Mouse (Mus musculus) midbrain, embryonic 12.5 days (tissue): ENCODE measurements around the gene Sema6d. TPM values are rescaled to one million over a fixed set of nuclear protein-coding genes. Genes with fewer than 3 reads are reported as not detected.

Experiments used
- ATAC-seq: fragments of 200-750 bp; cut with Nextera tagmentation; 2 replicates; pipeline ENCODE4 v1.8.0; 2017; ENCODE audit warnings: low read depth, moderate TSS enrichment, moderate library complexity; ENCODE audit not compliant: low FRiP score
- H3K27ac ChIP-seq: fragments of 300-500 bp; sonication (generic); replicated peaks from 2 replicates; pipeline ENCODE4 v1.5.1; 2016; ENCODE audit warnings: mild to moderate bottlenecking
- H3K27me3 ChIP-seq: fragments of 300-500 bp; sonication (generic); 2 replicates; pipeline ENCODE4 v1.6.1; 2016; ENCODE audit warnings: mild to moderate bottlenecking
- H3K36me3 ChIP-seq: fragments of 300-500 bp; sonication (generic); 2 replicates; pipeline ENCODE4 v1.6.1; 2016
- H3K4me1 ChIP-seq: fragments of 300-500 bp; sonication (generic); 2 replicates; pipeline ENCODE4 v1.6.1; 2016
- H3K4me2 ChIP-seq: fragments of 300-500 bp; sonication (generic); replicated peaks from 2 replicates; pipeline ENCODE4 v1.6.1; 2016; ENCODE audit warnings: mild to moderate bottlenecking, moderate library complexity
- H3K4me3 ChIP-seq: fragments of 300-500 bp; sonication (generic); 2 replicates; pipeline ENCODE4 v1.5.1; 2016; ENCODE audit warnings: mild to moderate bottlenecking
- H3K9ac ChIP-seq: fragments of 300-500 bp; sonication (generic); replicated peaks from 2 replicates; pipeline ENCODE4 v1.6.1; 2016; ENCODE audit warnings: mild to moderate bottlenecking, moderate library complexity
- H3K9me3 ChIP-seq: fragments of 300-500 bp; sonication (generic); 2 replicates; pipeline ENCODE4 v1.6.1; 2016; ENCODE audit warnings: mild to moderate bottlenecking
- WGBS: fragments of 180-500 bp; shearing (Covaris S2); methylation state at CpG from one replicate; pipeline ENCODE4 v1.1.7; 2016; 5-methylcytosine and 5-hydroxymethylcytosine counted together
- polyA plus RNA-seq: library from polyadenylated mRNA; unstranded; fragments of >200 nt; fragmentation: Nextera tagmentation; extraction: Ambion mirVana; gene quantifications from 2 replicates; pipeline ENCODE4 v1.2.1, GENCODE M21; 2016

Gene Sema6d
- polyA plus RNA-seq, 1 experiment from 2014 or later, result 17.5 TPM

DNA sequence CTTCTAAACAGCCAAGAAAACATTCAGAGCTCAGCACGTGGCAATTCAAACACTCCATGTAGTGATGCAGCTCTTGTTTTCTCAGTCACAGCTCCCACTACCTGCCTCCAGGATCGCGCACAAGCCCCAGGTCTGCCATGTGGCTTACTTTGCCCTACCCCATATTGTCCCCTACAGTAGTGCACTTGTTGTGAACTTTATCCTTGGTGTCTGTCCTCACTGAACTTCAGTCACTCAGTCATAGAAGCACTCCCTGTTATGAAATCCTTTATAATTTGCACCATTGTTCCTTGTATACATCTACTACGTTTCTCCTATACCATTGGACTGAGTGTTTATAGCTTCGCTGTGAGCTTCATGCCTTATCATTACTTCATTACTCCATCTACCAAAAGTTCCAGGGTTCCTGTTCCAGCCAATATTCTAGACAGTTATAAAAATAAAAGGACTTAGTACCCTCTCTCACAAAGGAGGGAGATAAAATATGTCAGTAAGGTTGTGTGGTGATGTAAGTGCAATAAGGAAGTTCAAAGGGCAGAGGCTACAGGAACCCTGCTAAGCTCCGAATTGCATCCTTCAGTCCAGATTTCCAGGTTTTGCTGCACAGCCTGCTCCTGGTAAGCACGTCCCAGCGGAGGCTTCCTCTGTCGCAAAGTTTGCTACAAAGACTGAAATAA, 512.1 kb downstream of the Sema6d start:
- no peaks in the 10 kb centered on the region for H3K9me3 ChIP-seq
- no peak overlapping the region for H3K27ac ChIP-seq
- WGBS, result 76% methylated on average over 9 of the region's 9 CpGs
- ATAC-seq, result no peak
- H3K4me3 ChIP-seq, result no peak overlapping the region
- H3K4me1 ChIP-seq, result no peaks in the 10 kb centered on the region
- H3K9ac ChIP-seq, result no peak overlapping the region
- no peak overlapping the region for H3K4me2 ChIP-seq
- H3K27me3 ChIP-seq, result peaks cover 7% of the 10 kb centered on the region; the same call in 1 of the 2 replicates
- H3K36me3 ChIP-seq, result no peaks in the 10 kb centered on the region

DNA sequence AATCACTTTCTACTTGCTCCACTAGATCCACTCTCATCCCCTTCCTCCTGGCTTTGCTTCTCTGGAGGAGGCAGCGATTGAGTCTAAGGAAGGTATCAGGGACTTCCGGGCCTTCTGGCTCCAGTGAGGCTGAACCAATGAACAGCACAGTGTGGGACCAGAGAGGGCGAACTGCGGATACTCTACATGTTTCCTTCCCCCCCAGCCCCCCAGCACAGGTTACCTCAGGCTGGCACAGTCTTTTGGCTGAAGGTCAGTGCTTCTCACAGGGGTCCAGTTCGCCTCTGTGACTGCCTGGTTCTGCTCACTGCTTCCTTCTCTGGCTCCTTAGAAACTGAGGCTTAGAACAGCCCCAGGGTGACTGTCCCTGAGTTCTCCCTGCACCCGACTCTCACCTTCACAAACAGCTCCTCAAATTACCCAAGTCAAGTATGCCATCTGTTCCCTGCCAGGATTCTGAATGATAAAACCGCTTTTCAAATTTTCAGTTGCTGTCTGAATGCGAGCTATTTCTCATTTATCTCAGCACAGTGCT, 512.7 kb downstream of the Sema6d start:
- Histone ChIP-seq H3K9ac (no peak overlapping the region), H3K4me3 (no peak overlapping the region), H3K27ac (no peak overlapping the region), H3K4me2 (no peak overlapping the region), H3K36me3 (no peaks in the 10 kb centered on the region), H3K4me1 (no peaks in the 10 kb centered on the region), H3K9me3 (no peaks in the 10 kb centered on the region), H3K27me3 (peaks cover 10% of the 10 kb centered on the region)
- no peak for ATAC-seq
- WGBS, result 60% methylated on average over 8 of the region's 8 CpGs

DNA sequence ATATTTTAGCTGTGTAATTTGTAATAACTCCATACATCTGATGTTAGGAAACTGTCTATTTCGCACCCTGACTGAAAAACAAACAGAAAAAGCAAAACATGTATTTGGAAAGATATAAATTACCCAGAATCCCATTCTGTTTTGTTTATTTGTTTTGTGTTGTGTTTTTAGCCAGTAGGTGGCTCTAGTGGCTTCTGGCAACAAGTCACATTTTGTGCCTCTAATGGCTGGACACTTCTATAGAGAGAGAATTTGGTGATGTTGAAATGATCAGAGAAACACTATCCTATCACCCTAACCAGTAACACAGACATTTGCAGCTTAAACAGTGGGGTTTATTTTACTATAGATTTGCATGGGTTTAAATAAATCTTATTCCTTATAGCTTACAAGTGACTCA, 515.6 kb downstream of the Sema6d start:
- Histone ChIP-seq H3K4me3 (no peak overlapping the region), H3K9me3 (no peaks in the 10 kb centered on the region), H3K27me3 (peaks cover 26% of the 10 kb centered on the region), H3K36me3 (no peaks in the 10 kb centered on the region), H3K4me1 (no peaks in the 10 kb centered on the region; the same call in 1 of the 2 replicates), H3K4me2 (no peak overlapping the region), H3K27ac (no peak overlapping the region), H3K9ac (no peak overlapping the region)
- 84% methylated on average over 1 of the region's 1 CpGs for WGBS
- no peak for ATAC-seq

DNA sequence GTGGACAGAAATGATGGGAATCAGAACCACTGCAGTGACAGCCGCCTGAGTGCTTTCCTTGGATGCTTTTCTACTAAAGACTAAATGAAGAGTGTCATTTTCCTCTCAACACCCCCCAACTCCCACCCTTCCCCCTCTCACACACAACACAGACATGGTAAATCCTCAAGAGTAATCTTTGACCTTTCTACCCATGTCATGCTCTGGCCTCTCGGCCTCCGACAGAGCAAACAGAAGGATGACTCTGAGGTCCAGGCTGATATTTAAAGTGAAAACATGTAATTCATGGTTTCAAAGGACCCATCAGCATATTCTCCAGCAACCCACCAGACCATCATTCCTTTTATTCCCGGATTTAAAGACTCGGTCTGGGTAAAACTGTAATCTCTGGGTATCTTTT, 518.2 kb downstream of the Sema6d start:
- no peaks in the 10 kb centered on the region for H3K36me3 ChIP-seq
- H3K9me3 ChIP-seq, result no peaks in the 10 kb centered on the region
- H3K4me3 ChIP-seq, result no peak overlapping the region
- ATAC-seq, result no peak
- no peak overlapping the region for H3K27ac ChIP-seq
- 27% methylated on average over 5 of the region's 5 CpGs for WGBS
- H3K4me1 ChIP-seq, result peaks cover 12% of the 10 kb centered on the region
- peaks cover 31% of the 10 kb centered on the region for H3K27me3 ChIP-seq
- no peak overlapping the region for H3K4me2 ChIP-seq
- no peak overlapping the region for H3K9ac ChIP-seq

DNA sequence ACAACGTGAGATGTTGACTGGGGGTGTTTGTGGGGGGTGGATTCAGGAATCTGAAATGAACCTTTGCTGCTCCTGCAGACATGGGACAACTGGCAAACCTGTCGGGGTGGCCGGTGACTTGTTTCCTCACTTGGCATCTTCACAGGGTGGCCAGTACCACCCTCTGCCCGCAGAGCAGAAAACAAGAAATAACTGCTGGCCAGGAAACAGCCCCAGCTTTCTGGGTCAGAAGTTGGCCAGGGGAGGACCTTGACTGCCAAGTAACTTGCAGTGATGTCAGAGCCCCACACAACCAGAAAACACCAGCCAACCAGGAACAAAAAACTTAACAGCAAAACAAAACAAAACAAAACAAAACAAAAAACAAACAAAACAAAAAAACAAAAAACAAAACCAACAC, 518.8 kb downstream of the Sema6d start:
- H3K4me1 ChIP-seq, result peaks cover 12% of the 10 kb centered on the region

DNA sequence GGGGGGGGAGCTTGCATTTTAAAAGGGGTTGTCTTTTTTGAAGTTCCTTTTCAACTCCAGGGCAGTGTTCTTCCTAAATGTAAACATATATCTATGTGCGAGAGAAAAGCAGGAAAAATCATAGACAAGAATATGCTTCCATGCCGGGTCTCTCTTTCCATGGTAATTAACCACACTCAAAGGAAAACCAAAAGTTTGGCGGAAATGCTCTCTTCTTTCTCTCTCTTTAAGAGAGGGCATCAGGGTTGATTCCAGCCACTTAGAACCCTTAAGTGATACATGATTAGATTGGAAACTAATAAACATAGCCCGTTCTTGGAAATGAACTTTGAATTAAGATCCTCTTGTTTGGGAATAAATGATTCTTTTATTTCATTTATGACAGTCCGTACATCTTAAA, 519.2 kb downstream of the Sema6d start:
- peaks cover 35% of the 10 kb centered on the region for H3K27me3 ChIP-seq
- peaks cover 16% of the 10 kb centered on the region for H3K4me1 ChIP-seq
- H3K9me3 ChIP-seq, result no peaks in the 10 kb centered on the region
- WGBS, result 27% methylated on average over 5 of the region's 5 CpGs
- peak overlapping the region; percentile 74; the same call in 1 of the 2 replicates for H3K4me3 ChIP-seq
- no peak overlapping the region for H3K27ac ChIP-seq
- H3K4me2 ChIP-seq, result peak overlapping the region; percentile 98
- no peak overlapping the region for H3K9ac ChIP-seq
- H3K36me3 ChIP-seq, result no peaks in the 10 kb centered on the region
- no peak for ATAC-seq

More for the DNA sequence above, 518.8 kb downstream of the Sema6d start:
- no peaks in the 10 kb centered on the region for H3K36me3 ChIP-seq
- ATAC-seq, result no peak
- no peaks in the 10 kb centered on the region for H3K9me3 ChIP-seq
- no peak overlapping the region for H3K4me2 ChIP-seq
- no peak overlapping the region for H3K27ac ChIP-seq
- 57% methylated on average over 4 of the region's 4 CpGs for WGBS
- H3K9ac ChIP-seq, result no peak overlapping the region
- no peak overlapping the region for H3K4me3 ChIP-seq
- peaks cover 35% of the 10 kb centered on the region for H3K27me3 ChIP-seq

DNA sequence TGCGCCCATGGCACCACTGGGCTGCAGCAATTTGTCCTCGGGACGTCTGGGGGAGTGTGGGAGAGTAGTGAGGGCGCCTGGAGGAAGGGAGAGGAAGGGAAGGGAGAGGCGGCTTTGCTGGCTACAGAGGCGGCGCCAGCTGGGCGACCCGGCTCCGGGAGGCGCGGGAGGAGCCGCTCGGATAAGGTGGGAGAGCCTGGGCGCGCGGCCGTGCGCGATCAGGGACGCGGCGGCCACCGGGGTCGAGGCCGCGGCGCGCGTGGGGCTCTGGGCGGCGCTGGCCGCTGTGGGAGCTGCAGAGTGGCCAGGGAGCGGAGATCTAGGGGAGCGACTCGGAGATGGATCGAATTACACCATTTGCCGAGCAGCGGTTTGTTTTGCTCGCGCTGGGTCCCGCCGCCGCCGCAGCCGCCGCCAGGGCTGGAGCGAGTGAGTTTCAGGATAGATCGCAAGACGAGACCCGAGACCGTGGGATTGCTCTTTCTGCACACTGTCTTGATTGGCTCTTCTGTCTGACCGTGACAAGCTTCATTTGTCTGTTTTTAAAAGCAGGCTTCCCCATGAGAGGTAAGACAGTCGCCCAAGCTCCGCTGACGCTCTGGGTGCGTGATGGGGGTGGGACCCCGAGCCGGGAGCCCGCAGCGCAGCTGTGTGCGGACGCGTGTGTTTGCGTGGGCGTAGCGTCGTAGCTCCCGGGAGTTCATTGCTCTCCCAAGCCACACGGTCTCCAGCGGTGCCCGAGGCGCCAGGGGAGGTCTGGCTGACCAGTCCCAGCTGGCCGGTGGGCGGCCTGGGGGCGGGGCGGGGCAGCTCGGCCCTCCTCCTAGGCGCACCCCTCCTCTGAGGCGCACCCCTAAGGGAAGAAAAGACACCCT, 520.2 kb downstream of the Sema6d start:
- peak overlapping the region; percentile 87 for H3K27ac ChIP-seq
- peaks cover 19% of the 10 kb centered on the region for H3K4me1 ChIP-seq
- H3K9me3 ChIP-seq, result no peaks in the 10 kb centered on the region
- H3K9ac ChIP-seq, result peak overlapping the region; percentile 74
- no peaks in the 10 kb centered on the region for H3K36me3 ChIP-seq
- under 1% methylated on average over 70 of the region's 80 CpGs for whole genome bisulfite sequencing
- peak; percentile 84 for ATAC-seq
- peak overlapping the region; percentile 98 for H3K4me2 ChIP-seq
- H3K27me3 ChIP-seq, result peaks cover 42% of the 10 kb centered on the region
- H3K4me3 ChIP-seq, result peak overlapping the region; percentile 74

DNA sequence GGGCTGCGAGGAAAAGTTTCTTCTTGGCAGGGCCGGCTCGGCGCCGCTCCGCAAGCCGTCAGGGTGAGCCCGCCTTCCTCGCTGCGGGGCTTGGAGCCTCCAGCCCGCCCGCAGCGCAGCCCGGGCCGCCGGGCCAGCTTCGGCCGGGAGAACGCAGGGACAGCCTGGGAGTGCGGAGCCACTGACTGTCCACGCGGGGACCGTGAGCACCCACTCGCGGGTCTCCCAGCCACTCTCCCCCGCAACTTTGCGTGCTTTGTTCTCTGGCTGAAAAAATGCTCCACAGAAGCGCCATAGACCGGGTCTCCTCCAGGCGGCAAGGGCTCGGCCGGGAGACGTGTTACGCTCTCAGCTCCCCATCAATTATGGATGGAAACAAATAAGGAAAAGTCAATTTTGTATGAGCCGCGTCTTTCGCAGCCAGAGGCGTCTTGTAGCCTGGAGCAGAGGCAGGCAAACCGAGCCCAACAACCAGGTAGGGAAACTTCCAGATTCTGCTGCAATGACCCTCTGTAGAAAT, 520.9 kb downstream of the Sema6d start:
- peak overlapping the region; percentile 98 for H3K4me2 ChIP-seq
- H3K27ac ChIP-seq, result peak overlapping the region; percentile 87
- WGBS, result under 1% methylated on average over 39 of the region's 39 CpGs
- H3K36me3 ChIP-seq, result no peaks in the 10 kb centered on the region
- H3K4me3 ChIP-seq, result peak overlapping the region; percentile 74
- peaks cover 43% of the 10 kb centered on the region for H3K27me3 ChIP-seq
- ATAC-seq, result peak; percentile 72
- no peaks in the 10 kb centered on the region for H3K9me3 ChIP-seq
- H3K4me1 ChIP-seq, result peaks cover 19% of the 10 kb centered on the region
- peak overlapping the region; percentile 74 for H3K9ac ChIP-seq

DNA sequence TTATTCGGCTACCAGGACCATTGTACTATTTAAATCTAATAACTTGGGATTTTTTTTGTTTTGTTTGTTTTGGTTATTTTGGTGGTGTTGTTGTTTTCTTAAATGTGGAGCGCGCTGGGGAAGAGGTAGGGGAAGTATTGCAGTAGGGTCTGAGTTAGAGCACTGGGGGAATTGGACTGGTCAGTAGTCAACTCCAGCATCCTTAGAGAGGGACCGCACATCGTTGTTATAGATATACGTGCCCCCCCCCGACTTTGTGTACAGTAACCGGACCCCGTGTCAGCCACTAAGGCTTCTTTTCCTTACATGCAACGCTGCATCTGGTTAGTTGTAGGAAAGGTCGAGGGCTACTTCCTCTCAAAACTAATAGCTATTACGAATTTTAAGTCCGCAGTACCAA, 521.5 kb downstream of the Sema6d start:
- Histone ChIP-seq H3K27ac (no peak overlapping the region), H3K9ac (peak overlapping the region; percentile 74), H3K36me3 (no peaks in the 10 kb centered on the region), H3K27me3 (peaks cover 43% of the 10 kb centered on the region), H3K9me3 (no peaks in the 10 kb centered on the region), H3K4me2 (peak overlapping the region; percentile 98), H3K4me3 (peak overlapping the region; percentile 74), H3K4me1 (peaks cover 19% of the 10 kb centered on the region)
- no peak for ATAC-seq
- WGBS, result 29% methylated on average over 13 of the region's 13 CpGs

DNA sequence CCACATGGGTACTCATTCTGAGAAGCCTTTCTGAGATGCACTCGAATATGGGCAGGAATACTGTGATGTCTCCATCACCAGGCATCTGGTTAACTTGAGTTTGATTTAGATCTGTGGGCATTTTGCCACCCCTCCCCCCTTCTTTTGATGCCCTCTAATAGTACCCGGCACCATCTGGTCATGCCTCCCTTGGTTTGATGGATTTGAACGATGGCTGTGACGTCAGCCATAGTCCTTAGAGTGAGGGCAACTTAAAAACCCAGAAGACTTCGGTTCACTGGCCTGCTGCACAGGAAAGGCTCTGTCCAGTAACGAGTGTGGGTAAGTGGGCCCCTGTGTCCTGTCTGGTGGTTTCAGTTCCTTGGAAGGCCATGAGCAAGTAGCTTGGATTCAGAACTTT, 522.5 kb downstream of the Sema6d start:
- Histone ChIP-seq H3K36me3 (no peaks in the 10 kb centered on the region), H3K27me3 (peaks cover 41% of the 10 kb centered on the region), H3K27ac (no peak overlapping the region), H3K4me2 (peak overlapping the region; percentile 98), H3K9me3 (no peaks in the 10 kb centered on the region), H3K4me3 (peak overlapping the region; percentile 74), H3K9ac (no peak overlapping the region), H3K4me1 (peaks cover 19% of the 10 kb centered on the region)
- WGBS, result 48% methylated on average over 6 of the region's 6 CpGs
- no peak for ATAC-seq

DNA sequence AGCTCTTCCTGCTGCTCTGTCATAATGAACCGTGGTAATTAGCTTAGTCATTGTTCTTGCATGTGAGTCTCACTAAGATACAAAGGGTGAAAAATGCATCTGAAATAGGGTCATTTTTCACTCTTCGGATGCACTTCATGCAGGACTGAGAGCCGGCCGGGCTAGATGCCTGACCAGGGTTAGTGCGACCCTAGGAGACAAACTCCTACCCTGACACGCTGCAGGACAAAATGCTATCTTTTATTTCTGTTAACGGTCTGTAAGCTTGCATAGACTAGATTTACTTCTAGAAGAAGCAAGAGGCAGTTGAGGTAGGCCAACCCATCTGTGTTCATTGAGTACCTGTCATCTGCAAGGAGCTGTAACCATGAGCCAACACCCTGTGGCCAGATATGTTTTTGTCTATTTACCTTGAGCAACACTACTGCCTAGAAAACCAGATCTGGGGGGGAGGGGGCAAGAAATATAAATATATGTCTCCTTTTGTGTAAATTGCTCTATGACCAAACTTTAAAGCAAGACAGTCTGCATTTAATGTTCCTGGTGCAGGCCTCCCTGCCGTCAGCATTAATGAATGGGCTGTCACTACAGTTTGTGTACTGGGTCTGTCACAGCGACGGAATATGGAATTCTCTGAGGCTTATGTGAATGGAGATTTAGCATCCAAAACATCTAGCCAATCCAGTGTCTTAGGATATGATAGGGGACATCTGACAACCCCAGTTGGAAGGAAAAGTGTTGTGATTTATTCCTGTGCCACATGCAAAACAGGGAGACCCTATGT, 523.1 kb downstream of the Sema6d start:
- H3K27ac ChIP-seq, result no peak overlapping the region
- H3K27me3 ChIP-seq, result peaks cover 35% of the 10 kb centered on the region
- H3K4me2 ChIP-seq, result peak overlapping the region; percentile 98
- H3K36me3 ChIP-seq, result no peaks in the 10 kb centered on the region
- no peaks in the 10 kb centered on the region for H3K9me3 ChIP-seq
- H3K9ac ChIP-seq, result 0 out of 2 replicates have a peak overlapping the region, but pooled peaks have one; percentile 11
- WGBS, result 52% methylated on average over 10 of the region's 10 CpGs
- ATAC-seq, result no peak
- peak overlapping the region; percentile 74 for H3K4me3 ChIP-seq
- peaks cover 19% of the 10 kb centered on the region for H3K4me1 ChIP-seq
